Mouse (Mus musculus) megakaryocyte-erythroid progenitor cell, adult 5-6 weeks (primary cell): ENCODE measurements around the gene Slc24a4. TPM values are rescaled to one million over a fixed set of nuclear protein-coding genes. Genes with fewer than 3 reads are reported as not detected.
A peak's percentile ranks its signal among the peaks of the same experiment; 100 is the strongest.

Experiments used
- ATAC-seq: replicated peaks from 2 replicates; pipeline ENCODE4 v1.8.0; 2016; ENCODE audit warnings: mild to moderate bottlenecking, inconsistent platforms; ENCODE audit not compliant: severe bottlenecking, poor library complexity, low FRiP score, low TSS enrichment
- total RNA-seq, 2 experiments: library from RNA; stranded (forward) in 1 of 2; stranded (reverse) in 1 of 2; fragments of 200-1000, 215-1000 nt in 1 of 2; fragments of >200 nt in 1 of 2; fragmentation: Nextera tagmentation in 1 of 2; gene quantifications; 2 replicates each; pipeline ENCODE4 v1.2.3; 2014 to 2017

The Slc24a4 gene
- total RNA-seq, 2 experiments from 2014 or later, result not detected

DNA sequence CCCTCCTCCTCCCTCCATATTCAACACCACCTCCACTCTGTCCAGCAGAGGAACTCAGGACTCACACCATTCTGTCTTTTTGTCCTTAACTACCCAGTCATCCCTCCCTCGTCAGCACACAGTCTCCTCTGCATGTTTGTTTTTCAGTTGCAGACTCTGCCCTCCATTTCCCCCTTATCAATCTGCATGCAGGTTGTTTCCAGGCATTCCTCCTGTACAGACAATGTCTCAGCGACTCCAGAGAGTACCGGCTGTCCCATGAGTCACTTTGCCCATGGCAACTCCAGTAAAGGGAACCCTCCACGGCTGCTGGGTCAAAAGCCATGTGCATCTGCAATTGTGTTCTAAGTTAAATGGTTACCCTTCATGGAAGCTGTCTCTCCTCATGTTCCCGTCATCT lies 170.7 kb downstream of the Slc24a4 start:
- peak; percentile 41 for ATAC-seq

DNA sequence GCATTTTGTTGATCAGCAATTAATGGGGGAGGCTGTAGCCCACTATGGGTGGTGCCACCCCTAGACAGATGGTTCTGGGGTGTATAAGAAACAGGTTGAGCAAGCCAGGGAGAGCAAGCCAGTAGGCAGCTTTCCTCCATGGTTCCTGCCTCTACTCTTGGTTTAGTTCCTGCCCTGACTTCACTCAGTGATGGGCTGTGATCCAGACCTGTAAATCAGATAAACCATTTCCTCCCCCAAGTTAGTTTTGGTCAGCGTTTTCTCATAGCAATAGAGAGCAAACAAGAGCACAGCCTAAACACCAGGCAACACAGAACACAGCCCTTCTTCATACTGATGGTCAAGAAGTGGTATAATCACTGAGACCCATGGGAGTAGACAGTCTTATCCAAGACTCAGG lies 173.1 kb downstream of the Slc24a4 start:
- ATAC-seq, result no peak

DNA sequence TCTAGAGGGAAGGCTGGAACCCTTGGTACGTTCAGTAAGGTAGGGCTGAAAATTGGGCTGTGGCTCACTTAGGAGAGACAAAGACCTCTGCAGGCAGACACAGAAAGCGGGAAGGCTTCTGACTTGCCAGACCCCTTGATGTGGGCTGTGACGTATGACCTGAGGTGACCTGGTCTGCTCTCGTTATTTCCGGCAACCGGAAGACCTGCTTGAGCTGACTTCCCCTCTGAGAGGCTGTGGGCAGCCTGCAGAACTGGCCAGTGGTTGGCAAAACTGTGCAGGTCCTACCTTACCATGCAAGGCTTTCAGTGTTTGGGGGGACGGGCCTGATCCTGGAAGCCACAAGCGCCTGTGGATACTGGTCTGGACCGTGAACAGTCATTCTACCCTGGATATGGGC lies 173.8 kb downstream of the Slc24a4 start:
- ATAC-seq, result 0 out of 2 replicates have a peak, but pooled peaks have one; percentile 3

DNA sequence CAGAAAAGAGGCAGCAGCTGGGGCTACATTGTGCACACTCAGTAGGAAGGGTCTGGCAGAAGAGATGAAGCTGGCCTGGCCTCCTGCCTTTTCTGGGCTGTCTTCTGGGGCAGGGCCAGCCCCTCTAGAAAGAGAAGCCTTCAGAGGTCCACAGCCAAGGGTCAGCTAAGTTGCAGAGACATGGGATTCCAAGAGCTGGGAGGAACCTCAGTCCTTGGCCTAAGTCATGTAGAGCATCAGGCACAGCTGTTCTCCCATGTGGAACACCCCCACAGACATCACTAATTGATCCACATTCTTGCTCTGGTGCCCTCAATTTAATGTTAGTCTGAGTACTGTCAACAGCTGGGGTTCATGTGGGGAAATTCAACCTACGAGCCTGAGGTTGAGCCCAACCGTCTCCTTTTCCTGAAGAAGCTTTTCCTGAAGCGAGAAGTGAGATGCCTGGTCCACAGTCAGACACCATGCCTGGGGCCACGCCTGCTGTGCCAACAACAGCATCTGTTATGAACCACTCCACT lies 174.4 kb downstream of the Slc24a4 start:
- ATAC-seq, result no peak

DNA sequence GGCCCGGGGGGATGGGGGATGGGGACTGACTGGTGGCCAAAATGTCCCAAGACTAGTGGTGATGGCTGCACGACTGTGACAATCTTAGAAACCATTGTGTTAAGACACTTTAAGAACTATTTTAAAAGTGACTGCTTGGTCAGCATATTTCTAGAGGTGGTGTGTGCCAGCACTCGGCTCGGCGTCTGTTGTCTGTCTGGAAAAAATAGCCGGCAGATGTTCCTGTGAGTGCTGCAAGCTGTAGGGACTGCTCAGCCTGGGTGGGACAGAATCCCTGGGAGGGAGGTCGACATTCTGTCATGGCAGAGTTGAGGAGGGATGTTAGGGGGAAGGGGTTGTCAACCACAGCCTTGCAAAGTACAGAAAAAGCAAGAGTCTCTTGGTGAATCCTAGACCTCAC lies 175.3 kb downstream of the Slc24a4 start:
- no peak for ATAC-seq

DNA sequence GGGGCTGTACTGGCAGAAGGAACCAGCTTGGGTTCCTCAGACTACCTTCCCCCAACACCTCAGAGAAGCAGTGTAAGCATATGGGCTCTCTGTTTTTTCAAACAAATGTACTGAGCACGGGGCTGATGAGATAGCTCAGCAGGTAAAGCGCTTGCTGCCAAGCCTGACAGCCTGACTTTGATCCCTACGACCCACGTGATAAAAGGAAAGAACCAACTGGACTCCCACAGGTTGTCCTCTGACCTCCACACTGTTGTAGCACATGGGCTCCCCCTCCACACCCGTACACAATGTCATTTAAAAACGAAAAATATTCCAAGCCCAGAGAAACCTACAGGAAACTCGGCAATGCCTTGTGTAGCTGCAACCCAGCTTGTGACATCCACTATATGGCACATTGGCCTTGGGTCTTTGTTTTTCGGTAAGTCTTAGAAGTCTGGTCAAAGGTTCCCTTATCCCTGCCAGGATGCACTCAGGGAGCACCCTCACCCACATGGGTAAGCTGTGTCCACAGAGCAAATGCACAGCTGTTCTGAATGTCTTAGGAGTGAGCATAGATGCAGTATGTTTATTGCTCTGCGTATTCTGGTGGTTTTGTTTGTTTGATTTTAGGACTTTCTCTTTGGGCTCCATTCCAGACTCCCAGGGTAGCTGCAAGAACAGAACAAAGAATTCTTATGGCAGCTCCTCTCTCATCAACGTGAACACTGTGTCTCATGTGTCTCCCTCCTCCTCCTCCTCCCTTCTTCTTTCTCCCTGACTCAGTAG lies 176.7 kb downstream of the Slc24a4 start:
- no peak for ATAC-seq

DNA sequence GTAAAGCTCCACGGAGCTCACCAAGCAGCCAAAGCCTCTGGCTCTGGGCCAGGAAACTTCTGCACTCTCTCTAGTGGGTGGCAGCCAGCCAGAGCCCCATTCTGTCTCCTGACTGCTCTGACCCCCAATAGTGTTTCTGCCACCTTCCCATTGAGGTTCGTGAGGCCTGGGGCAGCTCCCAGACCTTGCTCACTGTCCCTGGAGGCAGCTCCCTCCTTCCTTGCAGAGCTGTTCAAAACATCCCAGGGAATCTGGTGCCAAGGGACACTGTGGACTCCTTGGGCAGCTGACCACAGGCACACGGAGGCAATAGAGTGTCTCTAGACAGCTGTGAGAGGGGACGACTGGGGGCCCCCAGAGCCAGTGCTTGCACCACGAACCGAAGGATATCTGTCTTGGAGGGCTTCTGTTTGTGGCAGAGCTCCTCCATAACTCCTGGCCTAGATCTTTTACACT lies 179.5 kb downstream of the Slc24a4 start:
- peak; percentile 3; the same call in 1 of the 2 replicates for ATAC-seq

DNA sequence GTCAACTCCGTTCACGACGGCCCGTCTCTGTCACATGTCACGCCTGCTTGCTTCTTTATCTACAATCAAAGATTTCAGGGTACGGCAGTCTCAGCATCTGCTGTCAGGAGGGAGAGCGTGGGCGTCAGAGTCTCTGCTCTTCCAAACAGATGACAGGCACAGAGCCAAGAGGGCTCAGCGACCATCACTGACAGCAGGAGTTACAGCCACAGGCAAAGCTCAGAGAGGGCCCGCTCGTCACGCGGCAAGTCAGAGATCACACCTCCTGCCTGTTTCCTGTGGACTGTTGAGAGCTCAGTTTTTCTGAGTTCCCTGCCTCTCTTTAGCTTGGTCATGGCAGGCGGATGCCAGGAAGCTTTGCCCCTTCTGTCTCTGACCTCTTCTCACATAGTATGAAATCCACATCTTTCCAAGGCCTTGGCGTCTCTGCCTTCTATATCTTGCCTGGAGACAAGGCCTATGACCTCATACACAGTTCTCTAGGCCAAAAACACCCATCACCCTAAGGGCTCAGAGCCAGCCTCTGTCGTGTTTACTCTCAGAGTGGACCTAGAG lies 180.0 kb downstream of the Slc24a4 start:
- ATAC-seq, result peak; percentile 58

DNA sequence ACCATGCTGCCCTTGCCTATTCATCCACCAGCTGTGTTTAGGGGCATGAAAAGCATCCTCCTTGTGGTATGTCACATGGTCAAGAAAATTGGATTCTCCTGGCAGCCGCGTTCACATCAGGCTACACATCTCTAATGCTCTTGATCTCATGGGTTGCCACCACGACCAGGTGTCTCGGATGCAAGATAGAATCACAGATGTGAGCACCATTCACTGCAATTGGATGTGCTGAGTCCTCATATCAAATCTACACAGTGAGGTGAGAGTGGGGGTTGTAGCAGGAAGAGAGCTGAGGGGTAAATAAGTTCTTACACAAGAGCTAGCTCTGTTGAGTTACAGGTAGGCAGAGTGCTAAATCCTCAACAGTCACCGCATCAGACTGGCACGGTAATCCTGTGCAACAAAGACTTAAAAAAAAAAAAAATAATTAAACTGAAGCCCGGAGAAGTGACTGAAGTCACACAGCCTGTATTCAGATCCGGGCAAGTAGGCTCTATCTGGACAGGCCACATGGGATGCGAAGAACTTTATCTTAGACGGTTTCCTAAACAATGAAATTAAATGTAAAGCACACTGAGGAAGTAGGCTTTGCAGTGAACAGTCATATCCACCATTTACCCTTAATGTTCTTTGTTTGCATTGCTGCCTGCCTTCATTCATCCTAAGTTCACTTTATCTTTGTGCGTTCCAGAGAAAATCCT lies 180.7 kb downstream of the Slc24a4 start:
- ATAC-seq, result no peak

DNA sequence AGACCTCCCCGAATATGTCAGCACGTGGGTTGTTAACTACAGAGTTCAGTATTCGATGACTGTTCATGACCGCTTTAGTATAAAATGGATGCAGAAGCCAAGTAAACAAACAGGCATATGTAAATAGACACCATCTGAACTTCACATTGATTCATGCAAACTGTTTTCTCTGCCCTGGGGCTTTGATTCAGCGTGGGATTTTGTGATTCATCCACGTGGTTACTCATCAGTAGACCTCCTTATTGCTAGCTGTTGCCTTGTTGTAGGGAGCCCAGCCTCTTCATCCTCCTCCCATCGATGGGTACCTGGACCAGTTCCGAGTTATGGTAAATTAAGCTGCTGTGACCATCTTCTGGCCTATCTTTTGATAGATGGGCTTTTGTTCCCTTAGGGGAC lies 181.3 kb downstream of the Slc24a4 start:
- no peak for ATAC-seq

DNA sequence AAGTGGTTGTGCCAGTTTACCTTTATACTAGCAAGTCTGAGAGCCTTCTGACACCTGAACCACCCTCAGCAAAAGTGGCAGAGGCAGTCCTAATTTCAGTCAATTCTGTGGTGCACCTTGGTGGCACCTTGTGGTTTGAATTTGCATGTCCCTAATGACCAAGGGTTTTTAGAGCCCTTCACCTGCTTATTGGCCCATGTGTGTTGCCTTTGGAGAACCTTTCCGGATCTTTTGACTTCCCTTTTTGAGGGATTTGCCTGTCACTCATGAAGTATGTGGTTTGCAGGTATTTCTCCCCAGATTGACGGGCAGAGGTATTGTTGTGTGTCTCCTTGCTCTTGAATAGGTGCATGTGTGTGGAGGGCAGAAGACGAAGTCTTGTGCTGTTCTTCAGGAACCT lies 181.7 kb downstream of the Slc24a4 start:
- ATAC-seq, result no peak

DNA sequence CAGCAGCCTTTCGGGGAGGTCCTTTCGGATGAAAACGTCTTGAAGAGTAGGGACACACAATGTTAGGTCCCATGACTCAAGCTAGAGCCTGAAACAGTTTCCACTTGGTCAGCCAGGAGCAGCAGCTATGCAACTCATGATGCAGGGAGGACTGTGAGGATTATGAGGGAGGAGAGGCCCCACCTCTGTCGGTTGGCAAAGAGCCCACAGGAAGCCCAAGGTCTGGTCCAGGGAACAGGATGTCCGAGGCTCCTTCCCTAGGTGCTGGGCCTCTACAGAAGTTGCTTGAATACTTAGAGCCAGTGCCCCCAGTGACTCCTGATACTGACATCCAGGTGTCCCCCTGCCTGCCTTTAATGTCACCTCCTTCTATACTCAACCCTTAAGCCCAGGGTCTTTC lies 182.9 kb downstream of the Slc24a4 start:
- no peak for ATAC-seq

Other genes with a start within 250 kb of the Slc24a4 start
- gene Trip11, start 215.5 kb upstream of the Slc24a4 start, total RNA-seq (2014; fragmentation: Nextera tagmentation), result 25.8 and 31.7 TPM in 2 replicates
- gene Trip11, start 215.5 kb upstream of the Slc24a4 start, total RNA-seq (2017), result 31.2 and 46.2 TPM in 2 replicates
- 18.9 and 24.3 TPM in 2 replicates for gene Atxn3, start 170.5 kb upstream of the Slc24a4 start, total RNA-seq (2014; fragmentation: Nextera tagmentation)
- gene Atxn3, start 170.5 kb upstream of the Slc24a4 start, total RNA-seq (2017), result 46.3 and 70.9 TPM in 2 replicates
- gene Cpsf2, start 152.7 kb upstream of the Slc24a4 start, total RNA-seq (2014; fragmentation: Nextera tagmentation), result 52.6 and 65.5 TPM in 2 replicates
- gene Cpsf2, start 152.7 kb upstream of the Slc24a4 start, total RNA-seq (2017), result 99.1 and 106 TPM in 2 replicates
- 30.2 and 32.2 TPM in 2 replicates for gene Rin3, start 154.3 kb downstream of the Slc24a4 start, total RNA-seq (2014; fragmentation: Nextera tagmentation)
- 4.5 and 14.7 TPM in 2 replicates for gene Rin3, start 154.3 kb downstream of the Slc24a4 start, total RNA-seq (2017)